Mouse (Mus musculus) stomach, embryonic 15.5 days (tissue): ENCODE measurements at regions not wholly inside any gene's neighbourhood (a gene's known extent, or its start where the extent isn't known, plus 50 kb on each side); places are given as distances from the start of the nearest gene placed in this dataset.

ENCODE experiments used
- ATAC-seq: fragments of 200-750 bp; cut with Nextera tagmentation; 2 replicates; pipeline ENCODE4 v1.8.0; 2017; ENCODE audit warnings: low read depth, moderate number of reproducible peaks, moderate TSS enrichment; ENCODE audit not compliant: insufficient read depth, low FRiP score
- H3K27ac ChIP-seq: fragments of 300-500 bp; sonication (generic); 2 replicates; pipeline ENCODE4 v1.5.1; 2015; ENCODE audit warnings: mild to moderate bottlenecking, inconsistent platforms
- H3K27me3 ChIP-seq: fragments of 300-500 bp; sonication (generic); replicated peaks from 2 replicates; pipeline ENCODE4 v1.6.1; 2015; ENCODE audit warnings: inconsistent platforms
- H3K36me3 ChIP-seq: fragments of 300-500 bp; sonication (generic); 2 replicates; pipeline ENCODE4 v1.6.1; 2015; ENCODE audit warnings: inconsistent platforms
- H3K4me1 ChIP-seq: fragments of 300-500 bp; sonication (generic); 2 replicates; pipeline ENCODE4 v1.6.1; 2015; ENCODE audit warnings: inconsistent platforms
- H3K4me2 ChIP-seq: fragments of 300-500 bp; sonication (generic); 2 replicates; pipeline ENCODE4 v1.6.1; 2015; ENCODE audit warnings: mild to moderate bottlenecking, inconsistent platforms
- H3K4me3 ChIP-seq: fragments of 300-500 bp; sonication (generic); replicated peaks from 2 replicates; pipeline ENCODE4 v1.5.1; 2015; ENCODE audit warnings: inconsistent platforms
- H3K9ac ChIP-seq: fragments of 300-500 bp; sonication (generic); 2 replicates; pipeline ENCODE4 v1.6.1; 2015; ENCODE audit warnings: inconsistent platforms
- H3K9me3 ChIP-seq: fragments of 300-500 bp; sonication (generic); 2 replicates; pipeline ENCODE4 v1.6.1; 2016; ENCODE audit warnings: inconsistent platforms
- WGBS: fragments of 180-500 bp; shearing (Covaris S2); methylation state at CpG from one replicate; pipeline ENCODE4 v1.1.7; 2015; 5-methylcytosine and 5-hydroxymethylcytosine counted together

DNA sequence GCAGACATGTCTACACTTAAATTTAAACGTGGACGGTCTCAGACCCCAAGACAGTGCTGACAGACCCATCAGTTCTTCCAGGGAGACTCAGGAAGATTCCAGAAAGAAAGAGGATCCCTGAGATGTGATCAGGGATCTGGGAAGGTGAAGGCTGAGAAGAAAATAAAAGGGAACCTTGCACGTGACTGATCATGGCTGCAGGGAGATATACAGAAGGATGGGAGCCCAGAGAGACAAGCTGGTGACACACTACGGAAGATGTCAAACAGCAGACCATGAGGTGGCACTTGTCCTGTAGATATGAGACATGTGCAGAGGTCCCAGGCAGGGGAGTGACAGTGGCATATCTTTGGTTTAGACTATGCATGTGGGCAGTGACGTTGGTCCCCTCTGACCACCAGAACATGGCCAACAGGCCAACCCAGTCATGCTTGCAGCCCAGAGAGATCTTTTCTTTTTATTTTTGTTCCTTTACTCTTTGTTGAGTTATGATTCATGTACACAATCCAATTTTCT is 231.5 kb downstream of the Rplp1 start:
- Histone ChIP-seq H3K4me2 (no peak overlapping the region), H3K9ac (no peak overlapping the region), H3K27ac (no peak overlapping the region), H3K9me3 (no peaks in the 10 kb centered on the region), H3K27me3 (no peaks in the 10 kb centered on the region), H3K4me1 (no peaks in the 10 kb centered on the region), H3K4me3 (no peak overlapping the region), H3K36me3 (no peaks in the 10 kb centered on the region)
- 79% methylated on average over 5 of the region's 5 CpGs for WGBS
- no peak for ATAC-seq

DNA sequence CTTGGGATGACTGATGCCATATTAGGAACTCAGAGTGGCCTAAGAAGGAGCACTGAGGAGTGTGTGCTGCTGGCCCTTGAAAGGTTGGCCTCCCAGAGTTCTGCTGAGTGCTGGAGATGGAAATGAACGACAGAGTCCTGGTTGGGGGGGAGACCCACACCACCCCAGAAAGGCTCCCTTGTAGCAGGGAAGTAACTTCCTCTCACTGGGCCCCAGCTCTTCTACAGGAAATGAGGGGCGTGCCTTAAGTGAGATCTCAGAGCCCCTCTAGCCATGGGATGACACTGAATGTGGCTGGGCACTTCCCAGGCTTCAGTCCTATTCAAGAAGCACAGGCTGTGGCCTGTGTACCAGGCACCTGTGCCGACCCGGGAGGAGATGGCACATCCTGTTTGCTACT is 232.0 kb downstream of the Rplp1 start:
- H3K27ac ChIP-seq = no peak overlapping the region
- H3K4me1 ChIP-seq = no peaks in the 10 kb centered on the region
- no peaks in the 10 kb centered on the region for H3K36me3 ChIP-seq
- no peak overlapping the region for H3K4me3 ChIP-seq
- 62% methylated on average over 4 of the region's 4 CpGs for WGBS
- H3K9ac ChIP-seq = no peak overlapping the region
- H3K27me3 ChIP-seq = no peaks in the 10 kb centered on the region
- no peaks in the 10 kb centered on the region for H3K9me3 ChIP-seq
- ATAC-seq = no peak
- no peak overlapping the region for H3K4me2 ChIP-seq

DNA sequence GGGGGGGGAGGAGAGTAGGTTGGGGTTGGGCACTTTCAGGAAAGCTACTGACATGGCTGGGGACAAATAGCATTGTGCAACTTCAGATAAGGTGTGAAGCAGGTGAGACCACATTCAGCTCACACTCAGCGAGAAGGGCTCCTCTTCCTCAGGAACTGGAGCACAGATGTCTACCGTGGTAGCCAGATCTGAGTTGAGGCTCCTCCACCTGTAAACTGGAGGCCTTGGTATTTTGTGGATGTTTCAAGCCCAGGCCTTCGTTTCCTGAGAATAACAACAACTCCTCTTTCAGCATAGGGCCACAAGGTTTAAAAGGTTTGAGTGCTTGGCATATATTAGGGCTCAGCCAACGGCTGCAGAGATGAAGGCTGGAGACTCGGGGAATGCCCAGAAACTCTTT is 232.9 kb downstream of the Rplp1 start:
- H3K9me3 ChIP-seq = no peaks in the 10 kb centered on the region

DNA sequence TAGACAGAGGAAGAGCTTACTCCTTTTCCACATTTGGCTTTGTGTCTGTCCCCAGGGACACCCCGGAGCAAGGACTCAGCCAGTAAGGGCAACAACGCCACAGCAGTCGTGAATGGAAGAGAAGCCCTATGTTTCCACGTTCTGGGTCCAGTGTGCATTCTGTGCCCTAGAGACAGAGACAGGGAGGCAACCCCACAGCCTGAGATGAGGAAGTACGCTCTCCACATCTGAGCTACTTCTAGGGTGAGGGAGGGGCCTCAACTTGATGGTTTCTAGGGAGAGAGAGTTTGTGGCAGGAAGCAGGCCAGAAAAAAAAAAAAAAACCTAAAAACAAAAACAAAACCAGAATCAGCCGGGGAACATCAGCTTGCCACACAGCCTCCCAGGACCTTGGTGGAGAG is 233.4 kb downstream of the Rplp1 start:
- Histone ChIP-seq H3K27ac (no peak overlapping the region), H3K36me3 (no peaks in the 10 kb centered on the region), H3K9ac (no peak overlapping the region), H3K4me2 (no peak overlapping the region; the same call in 1 of the 2 replicates), H3K27me3 (no peaks in the 10 kb centered on the region), H3K9me3 (no peaks in the 10 kb centered on the region), H3K4me1 (no peaks in the 10 kb centered on the region), H3K4me3 (no peak overlapping the region)
- WGBS = 48% methylated on average over 6 of the region's 6 CpGs
- ATAC-seq = no peak

More for the DNA sequence above, 232.9 kb downstream of the Rplp1 start:
- H3K4me1 ChIP-seq = no peaks in the 10 kb centered on the region
- H3K27ac ChIP-seq = no peak overlapping the region
- H3K9ac ChIP-seq = no peak overlapping the region
- no peak overlapping the region for H3K4me2 ChIP-seq
- no peaks in the 10 kb centered on the region for H3K27me3 ChIP-seq
- H3K4me3 ChIP-seq = no peak overlapping the region
- WGBS = 53% methylated on average over 5 of the region's 5 CpGs
- H3K36me3 ChIP-seq = no peaks in the 10 kb centered on the region
- no peak for ATAC-seq

DNA sequence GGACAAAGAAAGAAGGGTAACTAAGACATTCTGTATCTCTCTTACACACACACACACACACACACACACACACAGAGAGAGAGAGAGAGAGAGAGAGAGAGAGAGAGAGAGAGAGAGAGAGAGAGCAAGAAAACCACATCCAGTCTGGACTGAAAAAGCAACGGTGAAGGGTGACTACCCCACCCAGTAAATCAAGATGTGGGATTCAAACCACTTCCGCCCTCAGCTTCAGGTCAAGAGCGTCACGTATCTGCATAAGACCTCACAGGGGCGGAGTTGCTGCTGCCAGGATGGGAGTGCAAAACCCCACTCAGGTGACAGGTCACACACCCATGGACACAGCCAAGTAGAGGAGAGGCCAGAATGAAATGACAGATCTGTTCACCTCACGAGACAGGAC is 234.7 kb downstream of the Rplp1 start:
- ATAC-seq = no peak
- WGBS = 76% methylated on average over 6 of the region's 6 CpGs
- no peaks in the 10 kb centered on the region for H3K36me3 ChIP-seq
- H3K4me1 ChIP-seq = no peaks in the 10 kb centered on the region
- H3K27ac ChIP-seq = no peak overlapping the region
- H3K4me3 ChIP-seq = no peak overlapping the region
- H3K9ac ChIP-seq = no peak overlapping the region
- H3K27me3 ChIP-seq = no peaks in the 10 kb centered on the region
- no peaks in the 10 kb centered on the region for H3K9me3 ChIP-seq
- no peak overlapping the region for H3K4me2 ChIP-seq

DNA sequence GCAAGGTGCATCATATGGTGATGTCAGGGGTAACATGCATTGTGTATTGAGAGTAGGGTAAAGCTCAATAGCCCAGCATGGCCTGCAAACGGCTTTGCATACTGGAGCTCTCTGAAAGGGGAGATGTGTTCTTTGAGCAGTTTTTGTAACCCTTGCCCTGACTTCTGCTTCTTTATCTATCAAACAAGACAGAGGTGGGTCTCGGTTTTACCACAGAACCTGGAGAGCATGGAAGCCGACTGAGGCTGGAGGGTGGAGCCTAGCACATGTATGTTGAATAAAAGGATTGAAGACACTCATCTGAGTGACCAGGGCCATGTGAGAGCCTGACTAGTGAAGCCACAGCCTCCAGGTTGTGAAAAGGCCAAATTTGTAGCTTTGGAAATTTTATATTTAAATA is 236.7 kb downstream of the Rplp1 start:
- 58% methylated on average over 3 of the region's 3 CpGs for WGBS
- no peaks in the 10 kb centered on the region for H3K27me3 ChIP-seq
- H3K4me3 ChIP-seq = no peak overlapping the region
- H3K4me2 ChIP-seq = no peak overlapping the region
- no peaks in the 10 kb centered on the region for H3K36me3 ChIP-seq
- H3K27ac ChIP-seq = no peak overlapping the region
- ATAC-seq = no peak
- H3K9ac ChIP-seq = no peak overlapping the region
- H3K4me1 ChIP-seq = no peaks in the 10 kb centered on the region
- H3K9me3 ChIP-seq = no peaks in the 10 kb centered on the region

DNA sequence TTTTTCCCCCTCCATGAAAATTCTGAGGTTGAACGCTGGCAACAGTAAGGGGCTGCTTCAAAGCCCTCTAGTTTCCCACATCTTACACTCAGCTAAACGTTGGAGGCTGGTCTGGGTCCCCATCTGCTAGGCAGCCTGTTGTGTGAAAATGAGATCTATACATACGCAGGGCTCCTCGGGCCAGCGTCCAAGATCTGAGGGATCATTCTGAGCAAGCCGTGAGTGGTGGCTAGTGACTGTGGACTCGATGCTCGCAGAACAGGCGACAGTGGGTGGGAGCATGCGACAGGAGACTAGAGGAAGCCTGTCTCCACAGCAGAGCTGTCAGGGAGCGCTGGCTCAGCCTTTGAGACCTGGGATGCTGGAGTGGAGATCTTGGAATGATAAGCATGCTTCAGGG is 237.3 kb downstream of the Rplp1 start:
- Histone ChIP-seq H3K4me1 (no peaks in the 10 kb centered on the region), H3K4me3 (no peak overlapping the region), H3K9me3 (no peaks in the 10 kb centered on the region), H3K4me2 (no peak overlapping the region), H3K27me3 (no peaks in the 10 kb centered on the region), H3K9ac (no peak overlapping the region), H3K27ac (no peak overlapping the region), H3K36me3 (no peaks in the 10 kb centered on the region)
- WGBS = 72% methylated on average over 11 of the region's 11 CpGs
- ATAC-seq = no peak

DNA sequence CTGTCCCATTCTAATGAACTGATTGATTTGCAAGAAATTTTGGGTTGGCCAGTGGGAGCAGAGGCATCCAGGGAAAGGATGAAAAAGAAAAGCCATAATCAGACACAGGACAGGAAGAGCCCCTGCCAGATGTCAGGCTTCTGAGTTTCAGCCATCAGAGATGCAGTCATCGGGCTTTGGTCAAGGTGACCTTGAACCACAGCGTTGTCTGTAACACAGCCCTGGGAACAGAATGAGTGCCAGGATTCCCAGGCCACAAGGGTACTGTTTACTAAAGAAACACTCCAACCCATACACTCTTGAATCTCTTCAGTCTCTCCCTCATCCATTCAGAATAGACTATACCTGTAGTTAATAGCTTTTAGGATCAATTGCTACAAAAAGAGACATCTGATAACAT is 239.0 kb downstream of the Rplp1 start:
- H3K9ac ChIP-seq = no peak overlapping the region
- no peaks in the 10 kb centered on the region for H3K36me3 ChIP-seq
- 69% methylated on average over 2 of the region's 2 CpGs for WGBS
- no peak overlapping the region for H3K4me3 ChIP-seq
- H3K4me1 ChIP-seq = no peaks in the 10 kb centered on the region
- H3K27me3 ChIP-seq = no peaks in the 10 kb centered on the region
- no peak for ATAC-seq
- no peak overlapping the region for H3K4me2 ChIP-seq
- no peaks in the 10 kb centered on the region for H3K9me3 ChIP-seq
- H3K27ac ChIP-seq = no peak overlapping the region

DNA sequence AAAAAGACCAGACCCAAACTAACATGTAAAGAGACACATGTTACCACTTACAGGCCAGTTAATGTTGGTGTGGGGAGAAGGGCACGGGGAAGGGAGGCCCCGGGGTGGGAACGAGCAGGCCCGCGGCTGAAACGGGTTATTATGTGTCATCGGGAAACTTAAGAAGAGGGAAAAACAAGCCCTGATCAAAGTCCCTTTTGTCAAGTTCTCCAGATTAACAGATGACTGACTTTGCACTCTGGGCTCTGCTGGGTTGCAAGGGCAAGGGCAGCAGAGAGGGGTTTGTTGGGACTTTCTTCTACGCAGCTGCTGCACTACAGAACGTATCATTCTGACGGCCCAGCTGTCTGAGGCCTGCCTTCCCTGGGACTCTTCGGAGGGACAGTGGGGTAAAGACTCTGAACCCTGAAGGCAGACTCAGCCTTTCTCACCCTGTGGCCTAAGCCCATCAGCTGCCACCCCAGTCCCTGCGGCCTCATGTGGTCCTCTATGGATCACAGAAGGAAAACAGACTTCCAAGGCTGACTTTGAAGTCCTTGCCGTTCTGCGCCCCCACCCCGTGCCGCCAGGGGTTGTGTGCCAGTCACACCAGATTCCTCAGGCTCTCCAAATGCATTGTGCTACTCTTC is 240.7 kb downstream of the Rplp1 start:
- no peak; the same call in 1 of the 2 replicates for ATAC-seq
- WGBS = 59% methylated on average over 16 of the region's 16 CpGs
- no peak overlapping the region for H3K27ac ChIP-seq

DNA sequence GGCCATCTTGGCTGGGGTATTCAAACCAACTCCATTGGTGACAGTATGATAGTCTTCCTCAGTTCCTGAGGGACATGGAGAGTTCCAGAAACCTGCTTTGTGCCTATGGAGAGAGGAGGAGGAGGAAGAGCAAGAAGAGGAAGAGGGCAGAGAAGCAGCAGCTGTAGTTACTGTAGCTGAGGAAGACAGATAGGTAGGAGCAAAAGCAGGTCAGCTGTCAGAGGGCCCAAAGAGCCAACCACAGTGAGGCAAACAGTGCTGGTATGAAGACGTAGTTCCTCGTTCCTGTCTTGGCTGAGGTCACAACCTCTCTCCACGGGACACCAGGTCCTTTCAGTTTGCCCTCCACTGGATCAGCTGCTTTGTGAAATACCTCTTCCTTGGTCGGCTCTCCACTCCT is 243.4 kb downstream of the Rplp1 start:
- Histone ChIP-seq H3K9ac (no peak overlapping the region), H3K4me2 (no peak overlapping the region), H3K27me3 (no peaks in the 10 kb centered on the region), H3K4me1 (no peaks in the 10 kb centered on the region; the same call in 1 of the 2 replicates), H3K27ac (no peak overlapping the region), H3K36me3 (no peaks in the 10 kb centered on the region), H3K4me3 (no peak overlapping the region), H3K9me3 (no peaks in the 10 kb centered on the region)
- ATAC-seq = no peak
- 68% methylated on average over 4 of the region's 4 CpGs for WGBS

More for the DNA sequence above, 240.7 kb downstream of the Rplp1 start:
- Histone ChIP-seq H3K9me3 (no peaks in the 10 kb centered on the region), H3K4me3 (no peak overlapping the region), H3K4me1 (no peaks in the 10 kb centered on the region; the same call in 1 of the 2 replicates), H3K27me3 (no peaks in the 10 kb centered on the region), H3K36me3 (no peaks in the 10 kb centered on the region), H3K9ac (no peak overlapping the region), H3K4me2 (no peak overlapping the region)

DNA sequence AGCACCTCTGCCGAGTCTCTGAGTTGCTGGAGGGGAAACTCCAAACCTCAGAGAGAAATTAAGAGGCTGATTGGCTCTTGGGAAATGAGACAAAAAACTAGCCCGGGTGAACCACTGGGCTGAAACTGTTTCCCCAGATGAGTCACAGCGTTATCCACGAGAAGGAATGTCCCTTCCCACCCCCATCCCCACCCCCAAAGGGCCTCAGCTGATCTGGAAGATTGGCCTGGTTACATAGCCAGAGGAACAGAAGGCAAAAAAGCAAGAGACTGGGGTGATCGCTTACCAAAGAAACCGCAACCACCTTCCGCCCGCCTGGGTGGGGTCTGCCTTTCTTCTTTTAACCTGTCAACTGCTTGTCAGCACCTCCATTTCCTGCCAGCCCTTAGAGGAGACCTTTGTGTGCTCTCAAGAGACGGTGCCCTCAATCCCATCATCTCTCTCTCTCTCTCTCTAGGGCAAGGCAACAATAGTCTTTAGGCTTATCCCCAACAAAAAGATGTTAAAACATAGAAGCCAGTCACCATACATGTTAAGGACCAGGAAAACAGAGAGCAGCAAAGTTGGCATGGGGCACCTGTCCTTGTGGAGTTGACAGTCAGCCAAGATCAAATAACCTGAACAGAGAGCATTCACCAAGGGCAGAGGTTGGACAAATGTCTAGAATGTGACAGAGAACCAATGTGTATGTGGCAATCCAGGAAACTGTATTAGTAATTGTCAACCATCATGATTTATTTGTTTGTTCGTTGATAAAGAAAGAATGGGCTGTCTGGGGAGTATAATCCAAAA is 244.4 kb downstream of the Rplp1 start:
- no peak overlapping the region for H3K4me3 ChIP-seq
- H3K4me1 ChIP-seq = no peaks in the 10 kb centered on the region; the same call in 1 of the 2 replicates
- 32% methylated on average over 10 of the region's 10 CpGs for WGBS
- H3K27me3 ChIP-seq = no peaks in the 10 kb centered on the region
- no peak overlapping the region for H3K4me2 ChIP-seq
- ATAC-seq = no peak
- H3K27ac ChIP-seq = no peak overlapping the region
- no peaks in the 10 kb centered on the region for H3K9me3 ChIP-seq
- H3K9ac ChIP-seq = no peak overlapping the region
- H3K36me3 ChIP-seq = no peaks in the 10 kb centered on the region

DNA sequence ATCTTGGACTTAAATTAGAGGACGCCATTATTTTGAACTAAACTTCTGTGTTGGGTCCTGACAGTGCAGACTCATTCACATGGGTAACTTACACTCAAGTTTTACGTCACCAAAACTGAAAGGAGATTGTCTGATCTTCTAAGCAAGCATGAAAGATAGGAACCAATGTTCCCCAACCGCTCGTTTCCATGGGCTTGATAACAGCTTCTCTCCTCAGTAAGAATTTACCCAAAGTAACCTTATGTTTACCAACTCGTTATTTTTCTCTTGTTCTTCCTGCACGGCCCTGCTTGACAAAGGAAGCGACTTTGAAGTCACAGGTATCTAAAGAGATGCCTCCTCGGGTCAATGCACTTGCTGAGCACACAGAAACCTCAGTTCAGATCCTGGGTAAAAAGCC is 245.6 kb downstream of the Rplp1 start:
- H3K4me2 ChIP-seq = no peak overlapping the region
- no peaks in the 10 kb centered on the region for H3K27me3 ChIP-seq
- no peaks in the 10 kb centered on the region; the same call in 1 of the 2 replicates for H3K4me1 ChIP-seq
- no peaks in the 10 kb centered on the region for H3K9me3 ChIP-seq
- no peak for ATAC-seq
- H3K9ac ChIP-seq = no peak overlapping the region
- H3K4me3 ChIP-seq = no peak overlapping the region
- no peak overlapping the region for H3K27ac ChIP-seq
- 68% methylated on average over 8 of the region's 8 CpGs for WGBS
- no peaks in the 10 kb centered on the region for H3K36me3 ChIP-seq
